Mouse (Mus musculus) cortical plate, adult 2 months (tissue): ENCODE data around the gene Retn.

Experiments used
- CTCF ChIP-seq: fragments of 200-500 bp; IDR thresholded peaks from 2 replicates; pipeline ENCODE4 v1.5.1; 2011; ENCODE audit warnings: mild to moderate bottlenecking, control low read depth, low read length; ENCODE audit not compliant: insufficient read depth; ENCODE audit errors: extremely low read depth
- POLR2A ChIP-seq: fragments of 200-500 bp; IDR thresholded peaks from 2 replicates; pipeline ENCODE4 v1.6.1; 2011; ENCODE audit warnings: mild to moderate bottlenecking, low read length, control low read depth; ENCODE audit not compliant: insufficient read depth; ENCODE audit errors: extremely low read depth

- TF ChIP-seq CTCF (no peak), POLR2A (no peak)
Measured at GRCm38 (mm10) chr8:3630647-3631477, 24.7 kb upstream of the Retn start, which contains the start of gene Stxbp2.
